Mouse (Mus musculus) neural tube, embryonic 11.5 days (tissue): ENCODE results near the gene Zfp467. TPM values are rescaled to one million over a fixed set of nuclear protein-coding genes. Genes with fewer than 3 reads are reported as not detected.

Source experiments
- ATAC-seq: fragments of 200-750 bp; cut with Nextera tagmentation; 2 replicates; pipeline ENCODE4 v1.8.0; 2017; ENCODE audit warnings: moderate number of reproducible peaks, mild to moderate bottlenecking, moderate TSS enrichment, moderate library complexity; ENCODE audit not compliant: insufficient read depth, low FRiP score, low TSS enrichment
- DNase-seq: peaks from one replicate; pipeline ENCODE4 v3.0.0-alpha.2; 2015; ENCODE audit warnings: low spot score
- H3K27ac ChIP-seq: fragments of 300-500 bp; sonication (generic); 2 replicates; pipeline ENCODE4 v1.5.1; 2014; ENCODE audit warnings: low read depth, mild to moderate bottlenecking, low read length
- H3K27me3 ChIP-seq: fragments of 300-500 bp; sonication (generic); 2 replicates; pipeline ENCODE4 v1.6.1; 2014; ENCODE audit warnings: mild to moderate bottlenecking, low read length, mixed read lengths; ENCODE audit not compliant: control insufficient read depth, insufficient read depth
- H3K36me3 ChIP-seq: fragments of 300-500 bp; sonication (generic); 2 replicates; pipeline ENCODE4 v1.6.1; 2014; ENCODE audit warnings: mild to moderate bottlenecking, low read length, moderate library complexity, mixed read lengths; ENCODE audit not compliant: control insufficient read depth, insufficient read depth
- H3K4me1 ChIP-seq: fragments of 300-500 bp; sonication (generic); 2 replicates; pipeline ENCODE4 v1.6.1; 2014; ENCODE audit warnings: low read length, mixed read lengths; ENCODE audit not compliant: control insufficient read depth, insufficient read depth
- H3K4me2 ChIP-seq: fragments of 300-500 bp; sonication (generic); 2 replicates; pipeline ENCODE4 v1.6.1; 2014; ENCODE audit warnings: low read depth, mild to moderate bottlenecking, moderate library complexity
- H3K4me3 ChIP-seq: fragments of 300-500 bp; sonication (generic); 2 replicates; pipeline ENCODE4 v1.5.1; 2014; ENCODE audit warnings: low read depth, low read length
- H3K9ac ChIP-seq: fragments of 300-500 bp; sonication (generic); 2 replicates; pipeline ENCODE4 v1.6.1; 2014; ENCODE audit warnings: mild to moderate bottlenecking, low read length
- H3K9me3 ChIP-seq: fragments of 300-500 bp; sonication (generic); 2 replicates; pipeline ENCODE4 v1.6.1; 2016; ENCODE audit warnings: low read length; ENCODE audit not compliant: control insufficient read depth
- WGBS: fragments of 180-500 bp; shearing (Covaris S2); extraction: QIAGEN DNeasy Blood & Tissue Kit; methylation state at CpG from one replicate; pipeline ENCODE4 v1.1.7; 2014; 5-methylcytosine and 5-hydroxymethylcytosine counted together
- polyA plus RNA-seq: library from polyadenylated mRNA; unstranded; fragments of >200 nt; fragmentation: Nextera tagmentation; extraction: Ambion mirVana; gene quantifications from 2 replicates; pipeline ENCODE4 v1.2.1, GENCODE M21; 2014

Gene Zfp467
- polyA plus RNA-seq, 1 experiment from 2014 or later: 11.4 TPM

DNA sequence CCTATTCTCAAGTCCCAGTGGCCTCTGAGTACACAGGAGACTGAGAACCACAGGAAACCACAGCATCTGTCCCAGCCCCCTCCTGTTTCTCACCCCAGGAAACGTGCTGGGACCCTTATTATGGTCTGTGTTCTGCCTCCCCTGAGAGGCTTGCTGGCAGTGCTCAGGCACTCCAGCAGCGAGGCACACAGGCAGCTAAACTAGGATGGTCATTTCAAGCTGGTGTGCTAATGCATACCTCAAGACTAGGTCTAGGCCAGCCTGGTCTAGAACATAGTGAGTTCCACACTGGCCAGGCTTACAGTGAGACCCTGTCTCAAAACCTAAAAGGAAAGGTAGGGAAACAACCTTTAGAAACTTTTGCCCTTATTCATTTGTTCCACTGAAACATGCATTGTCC is 25.0 kb downstream of the Zfp467 start:
- Histone ChIP-seq H3K27me3 (no peaks in the 10 kb centered on the region), H3K4me3 (no peak overlapping the region), H3K27ac (no peak overlapping the region), H3K36me3 (peaks cover 8% of the 10 kb centered on the region), H3K4me2 (no peak overlapping the region), H3K4me1 (no peaks in the 10 kb centered on the region), H3K9ac (no peak overlapping the region), H3K9me3 (no peaks in the 10 kb centered on the region)
- 21% methylated on average over 2 of the region's 2 CpGs for WGBS
- ATAC-seq (no peak; the same call in 1 of the 2 replicates), DNase-seq (no peak)

DNA sequence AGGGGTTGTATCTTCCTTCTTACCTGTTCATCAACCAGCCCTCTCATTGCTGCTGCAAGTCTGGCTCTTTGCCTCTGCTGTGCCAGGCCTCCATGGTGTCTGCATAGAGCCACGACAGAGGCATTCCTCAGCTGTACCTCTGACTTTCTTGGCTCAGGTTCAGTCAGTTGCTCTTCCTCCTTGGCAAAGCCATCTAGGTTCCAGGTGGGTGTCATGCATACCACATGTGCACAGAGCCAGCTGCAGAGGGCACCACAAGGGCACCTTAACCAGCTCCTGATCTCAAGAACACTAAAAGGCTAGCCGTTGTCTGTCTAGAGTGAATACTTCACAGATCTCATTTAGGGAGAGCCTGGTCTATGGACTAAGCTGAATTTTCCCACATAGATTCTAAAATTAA is 29.1 kb downstream of the Zfp467 start:
- H3K27me3 ChIP-seq: no peaks in the 10 kb centered on the region
- peaks cover 23% of the 10 kb centered on the region for H3K36me3 ChIP-seq
- no peak overlapping the region for H3K9ac ChIP-seq
- 96% methylated on average over 2 of the region's 2 CpGs for whole genome bisulfite sequencing
- H3K4me2 ChIP-seq: no peak overlapping the region
- DNase-seq (no peak), ATAC-seq (no peak)
- no peaks in the 10 kb centered on the region for H3K9me3 ChIP-seq
- H3K27ac ChIP-seq: no peak overlapping the region
- no peaks in the 10 kb centered on the region for H3K4me1 ChIP-seq
- H3K4me3 ChIP-seq: no peak overlapping the region

GRCm38 (mm10) chr6:48415636-48416035 is 30.0 kb downstream of the Zfp467 start:
- no peak for ATAC-seq
- DNase-seq: no peak
- H3K27ac ChIP-seq: no peak overlapping the region
- no peaks in the 10 kb centered on the region for H3K9me3 ChIP-seq
- no peaks in the 10 kb centered on the region for H3K27me3 ChIP-seq
- WGBS: 97% methylated on average over 7 of the region's 7 CpGs
- no peak overlapping the region for H3K4me3 ChIP-seq
- no peak overlapping the region for H3K4me2 ChIP-seq
- H3K9ac ChIP-seq: no peak overlapping the region
- H3K4me1 ChIP-seq: no peaks in the 10 kb centered on the region
- H3K36me3 ChIP-seq: peaks cover 23% of the 10 kb centered on the region

GRCm38 (mm10) chr6:48414886-48415285 is 30.7 kb downstream of the Zfp467 start:
- H3K36me3 ChIP-seq: peaks cover 27% of the 10 kb centered on the region
- H3K9me3 ChIP-seq: no peaks in the 10 kb centered on the region
- H3K4me1 ChIP-seq: no peaks in the 10 kb centered on the region
- no peak overlapping the region for H3K9ac ChIP-seq
- H3K4me2 ChIP-seq: no peak overlapping the region
- ATAC-seq (no peak), DNase-seq (no peak)
- no peaks in the 10 kb centered on the region for H3K27me3 ChIP-seq
- H3K27ac ChIP-seq: no peak overlapping the region
- 94% methylated on average over 1 of the region's 1 CpGs for WGBS
- no peak overlapping the region for H3K4me3 ChIP-seq

- H3K36me3 ChIP-seq: peaks cover 39% of the 10 kb centered on the region
- 93% methylated on average over 10 of the region's 10 CpGs for WGBS
- no peak overlapping the region for H3K4me2 ChIP-seq
Measured at GRCm38 (mm10) chr6:48413081-48413480, 32.5 kb downstream of the Zfp467 start.

GRCm38 (mm10) chr6:48412662-48413061 is 33.0 kb downstream of the Zfp467 start:
- DNase-seq: no peak
- no peak overlapping the region for H3K27ac ChIP-seq
- peaks cover 42% of the 10 kb centered on the region for H3K36me3 ChIP-seq
- H3K27me3 ChIP-seq: no peaks in the 10 kb centered on the region
- 87% methylated on average over 3 of the region's 3 CpGs for WGBS
- ATAC-seq: no peak
- H3K4me3 ChIP-seq: no peak overlapping the region
- H3K4me1 ChIP-seq: no peaks in the 10 kb centered on the region
- no peaks in the 10 kb centered on the region for H3K9me3 ChIP-seq
- no peak overlapping the region for H3K4me2 ChIP-seq
- no peak overlapping the region for H3K9ac ChIP-seq

More at GRCm38 (mm10) chr6:48413081-48413480, 32.5 kb downstream of the Zfp467 start:
- no peak overlapping the region for H3K27ac ChIP-seq
- no peak for ATAC-seq
- no peak for DNase-seq
- H3K9me3 ChIP-seq: no peaks in the 10 kb centered on the region
- no peaks in the 10 kb centered on the region for H3K27me3 ChIP-seq
- H3K4me3 ChIP-seq: no peak overlapping the region
- H3K4me1 ChIP-seq: no peaks in the 10 kb centered on the region
- no peak overlapping the region for H3K9ac ChIP-seq

DNA sequence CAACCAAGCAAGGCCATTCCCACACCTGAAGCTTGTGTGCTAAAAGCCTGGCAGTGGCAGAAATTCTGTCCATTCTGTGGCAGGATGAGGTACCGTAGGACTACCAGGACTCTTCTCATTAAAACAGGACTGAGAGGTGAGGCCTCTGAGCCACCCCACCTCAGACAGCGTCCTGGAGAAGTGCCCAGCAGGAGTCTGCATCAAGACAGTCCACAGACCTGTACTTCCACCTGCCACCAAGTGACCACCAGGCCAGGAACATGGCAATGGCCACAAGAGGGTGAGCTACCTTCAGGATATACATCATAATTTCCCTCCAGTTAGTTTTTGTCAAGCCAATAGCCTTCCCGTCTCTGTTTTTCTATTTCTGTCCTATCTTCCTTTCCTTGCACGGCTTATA is 33.5 kb downstream of the Zfp467 start:
- H3K4me2 ChIP-seq: no peak overlapping the region
- H3K9ac ChIP-seq: no peak overlapping the region
- H3K27ac ChIP-seq: no peak overlapping the region
- ATAC-seq: no peak
- no peak overlapping the region for H3K4me3 ChIP-seq
- H3K4me1 ChIP-seq: no peaks in the 10 kb centered on the region
- no peak for DNase-seq
- no peaks in the 10 kb centered on the region for H3K27me3 ChIP-seq
- H3K9me3 ChIP-seq: no peaks in the 10 kb centered on the region
- 91% methylated on average over 4 of the region's 4 CpGs for WGBS
- peaks cover 45% of the 10 kb centered on the region for H3K36me3 ChIP-seq

DNA sequence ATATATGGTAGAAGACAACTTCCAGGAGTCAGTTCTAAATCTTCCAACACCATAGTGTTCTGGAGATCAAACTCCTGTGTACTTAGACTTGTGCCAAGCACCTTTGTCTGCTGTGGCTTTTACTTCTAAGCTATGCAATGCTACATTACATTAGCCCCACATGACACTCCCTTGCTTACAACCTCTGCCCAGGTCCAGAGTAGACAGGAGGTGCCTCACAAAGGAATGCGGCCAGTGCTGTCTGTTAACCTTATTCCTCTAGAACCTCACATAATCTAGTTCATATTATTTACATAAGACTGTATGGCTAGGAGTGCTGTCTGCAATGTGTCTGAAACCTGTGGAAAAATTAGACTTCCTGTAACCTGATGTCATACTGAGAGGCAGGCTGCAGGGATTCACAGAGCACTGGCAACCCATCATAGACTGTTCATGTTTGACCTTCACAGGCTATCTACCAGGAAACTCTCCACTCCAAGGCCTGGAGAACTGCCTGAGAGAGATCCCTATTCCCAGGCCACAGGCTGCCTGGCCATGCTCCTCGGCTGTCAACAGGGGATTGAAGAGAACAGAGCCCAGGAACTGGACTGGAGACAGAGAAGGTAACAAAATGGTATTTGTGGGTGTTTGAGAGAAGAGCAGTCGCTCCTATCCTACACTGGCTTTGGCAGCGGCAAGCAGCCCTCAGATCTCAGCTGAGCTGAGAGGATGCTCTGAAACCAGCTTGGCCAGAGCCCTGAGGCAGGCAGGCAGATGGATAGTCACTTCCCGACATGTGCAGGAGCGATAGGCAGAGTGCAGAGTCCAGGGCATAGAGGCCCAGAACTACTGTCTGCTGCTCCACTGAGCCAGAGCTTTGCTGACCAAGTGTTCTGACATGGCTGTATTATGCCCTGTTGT is 34.2 kb downstream of the Zfp467 start:
- no peak for ATAC-seq
- no peak overlapping the region for H3K4me2 ChIP-seq

DNA sequence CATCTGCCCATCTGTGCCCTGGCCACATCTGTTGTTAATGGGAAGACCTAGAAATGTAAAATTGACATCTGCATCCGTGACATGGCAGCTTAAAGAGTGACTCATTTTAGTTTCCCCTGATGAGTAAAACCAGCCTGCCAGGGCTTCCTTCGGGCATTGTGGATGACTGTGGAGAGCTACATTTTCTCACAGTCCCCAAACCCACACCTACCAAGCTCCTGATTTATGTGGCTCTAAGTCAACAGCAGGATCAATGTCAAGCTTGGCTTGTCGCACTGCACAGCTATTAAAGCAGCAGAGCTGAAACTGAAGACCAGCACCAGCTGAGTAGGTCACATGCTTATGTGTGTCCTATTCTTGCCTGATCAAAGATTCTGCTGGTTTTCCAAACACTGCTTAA is 35.1 kb downstream of the Zfp467 start:
- DNase-seq: no peak
- WGBS: 88% methylated on average over 3 of the region's 3 CpGs

More for the DNA sequence above, 34.2 kb downstream of the Zfp467 start:
- WGBS: 96% methylated on average over 6 of the region's 6 CpGs
- H3K4me1 ChIP-seq: no peaks in the 10 kb centered on the region
- H3K9me3 ChIP-seq: no peaks in the 10 kb centered on the region
- no peak overlapping the region for H3K27ac ChIP-seq
- H3K36me3 ChIP-seq: peaks cover 40% of the 10 kb centered on the region
- no peak overlapping the region for H3K4me3 ChIP-seq
- no peak overlapping the region for H3K9ac ChIP-seq
- no peaks in the 10 kb centered on the region for H3K27me3 ChIP-seq
- no peak for DNase-seq

More for the DNA sequence above, 35.1 kb downstream of the Zfp467 start:
- no peak for ATAC-seq
- Histone ChIP-seq H3K9me3 (no peaks in the 10 kb centered on the region), H3K4me2 (no peak overlapping the region), H3K4me1 (no peaks in the 10 kb centered on the region), H3K27ac (no peak overlapping the region), H3K36me3 (peaks cover 36% of the 10 kb centered on the region), H3K27me3 (no peaks in the 10 kb centered on the region), H3K4me3 (no peak overlapping the region), H3K9ac (no peak overlapping the region)
